Mouse (Mus musculus) thymus, postnatal 10 days (tissue): ENCODE measurements around the gene Mfsd2a.

Source experiments
- DNase-seq, 2 experiments: peaks; one replicate each; pipeline ENCODE4 v3.0.0; 2021; ENCODE audit warnings: low spot score in 2 of 2

Gene Mfsd2a

GRCm38 (mm10) chr4:122978850-122979249, 17.9 kb upstream of the Mfsd2a start:
- DNase-seq: no peak

- DNase-seq: no peak
These were observed 15.9 kb upstream of the Mfsd2a start for GRCm38 (mm10) chr4:122976885-122977284.

GRCm38 (mm10) chr4:122974976-122975520, 14.1 kb upstream of the Mfsd2a start:
- DNase-seq: no peak

- no peak for DNase-seq
These were observed 11.1 kb upstream of the Mfsd2a start for GRCm38 (mm10) chr4:122972056-122972455.

- no peak for DNase-seq
These were observed 10.7 kb upstream of the Mfsd2a start for GRCm38 (mm10) chr4:122971646-122972045.

- no peak for DNase-seq
These were observed 10.2 kb upstream of the Mfsd2a start for GRCm38 (mm10) chr4:122971191-122971590.

- DNase-seq: peak; percentile 23 to 26
These were observed 7.1 kb upstream of the Mfsd2a start for GRCm38 (mm10) chr4:122968106-122968505.

GRCm38 (mm10) chr4:122962751-122963150, 1.8 kb upstream of the Mfsd2a start:
- DNase-seq: no peak

GRCm38 (mm10) chr4:122961589-122961988, 601 bp upstream of the Mfsd2a start:
- no peak for DNase-seq

GRCm38 (mm10) chr4:122960321-122961099, 478 bp downstream of the Mfsd2a start:
- DNase-seq: peak in 1 of 2 experiments; percentile 23

GRCm38 (mm10) chr4:122959816-122960215, 1.2 kb downstream of the Mfsd2a start:
- no peak for DNase-seq

- DNase-seq: no peak
These were observed 2.4 kb downstream of the Mfsd2a start for GRCm38 (mm10) chr4:122958491-122959031.

- no peak for DNase-seq
These were observed 4.7 kb downstream of the Mfsd2a start for GRCm38 (mm10) chr4:122956301-122956700.

GRCm38 (mm10) chr4:122955412-122956136, 5.4 kb downstream of the Mfsd2a start:
- peak; percentile 84 to 86 for DNase-seq

GRCm38 (mm10) chr4:122954680-122955411, 6.1 kb downstream of the Mfsd2a start:
- DNase-seq: no peak

- DNase-seq: no peak
These were observed 11.9 kb downstream of the Mfsd2a start for GRCm38 (mm10) chr4:122949096-122949495.

- no peak for DNase-seq
These were observed 13.8 kb downstream of the Mfsd2a start for GRCm38 (mm10) chr4:122947223-122947622.

GRCm38 (mm10) chr4:122944408-122944807, 16.6 kb downstream of the Mfsd2a start:
- peak; percentile 18 to 72 for DNase-seq

GRCm38 (mm10) chr4:122939048-122939796, 21.8 kb downstream of the Mfsd2a start:
- no peak for DNase-seq

GRCm38 (mm10) chr4:122937489-122937888, 23.5 kb downstream of the Mfsd2a start:
- DNase-seq: no peak
